Mouse (Mus musculus) cerebellum, adult 9-10 months (tissue): ENCODE results near the gene Ginm1.
A peak's percentile ranks its signal among the peaks of the same experiment; 100 is the strongest.
"Not testable (repeated sequence)": the region's sequence is repeated elsewhere in the genome, so short reads cannot be mapped to it uniquely, and the experiment has no call there.

Experiments
- DNase-seq: peaks from one replicate; pipeline ENCODE4 v3.0.0; 2022

Gene Ginm1

DNA sequence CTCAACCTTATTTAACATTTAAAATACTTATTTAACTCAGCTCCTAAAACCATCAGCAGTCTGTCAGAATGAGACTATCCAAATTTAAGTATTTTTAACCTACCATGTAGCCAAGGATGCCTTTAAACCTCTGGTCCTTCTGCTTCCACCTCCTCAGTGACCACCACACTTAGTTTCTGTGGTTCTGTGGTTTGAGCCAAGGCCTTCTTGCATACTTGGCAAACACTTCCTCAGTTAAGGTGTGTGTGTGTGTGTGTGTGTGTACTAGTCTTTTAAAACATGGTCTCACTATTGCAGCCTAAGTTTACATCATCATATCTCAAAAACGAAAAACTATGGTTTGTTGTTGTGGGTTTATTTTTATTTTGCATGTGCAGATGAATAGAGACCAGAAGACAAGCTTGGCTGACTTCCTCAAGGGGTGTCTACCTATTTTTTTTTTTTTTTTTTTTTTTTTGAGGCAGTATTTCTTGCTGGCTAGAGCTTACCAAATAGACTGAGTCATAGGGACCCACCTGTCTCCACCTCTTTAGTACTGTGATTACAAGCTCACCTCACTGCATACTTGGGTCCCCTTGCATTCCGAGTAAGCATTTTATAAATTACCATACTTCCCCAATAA, 10.0 kb upstream of the Ginm1 start:
- no peak for DNase-seq

GRCm38 (mm10) chr10:7801258-7801657, 8.6 kb upstream of the Ginm1 start:
- no peak for DNase-seq

- DNase-seq, result no peak
Measured at GRCm38 (mm10) chr10:7792254-7792750, 322 bp downstream of the Ginm1 start.

DNA sequence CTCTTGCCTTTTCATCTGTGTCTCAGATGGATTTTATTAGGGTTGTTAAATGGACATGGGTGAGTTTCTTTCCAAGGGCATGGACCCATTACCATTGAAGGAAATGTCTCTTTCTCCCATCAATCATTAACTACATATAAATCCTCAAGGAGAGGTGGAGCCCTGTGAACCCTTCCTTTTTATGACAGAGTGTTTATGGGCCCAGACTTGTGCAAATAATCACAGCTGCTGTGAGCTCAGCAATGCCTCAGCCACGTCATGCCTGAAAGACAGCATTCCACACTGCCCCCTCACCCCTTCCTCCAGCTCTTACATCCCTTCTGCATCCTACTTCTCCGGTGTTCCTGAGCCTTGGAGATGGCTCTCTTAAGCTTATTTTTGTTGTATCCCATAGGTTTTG, 5.3 kb downstream of the Ginm1 start:
- DNase-seq, result no peak

- no peak for DNase-seq
Measured at GRCm38 (mm10) chr10:7781214-7781613, 11.4 kb downstream of the Ginm1 start.

GRCm38 (mm10) chr10:7780238-7781176, 12.1 kb downstream of the Ginm1 start:
- DNase-seq, result peak; percentile 85

GRCm38 (mm10) chr10:7779751-7780237, 12.8 kb downstream of the Ginm1 start:
- no peak for DNase-seq

DNA sequence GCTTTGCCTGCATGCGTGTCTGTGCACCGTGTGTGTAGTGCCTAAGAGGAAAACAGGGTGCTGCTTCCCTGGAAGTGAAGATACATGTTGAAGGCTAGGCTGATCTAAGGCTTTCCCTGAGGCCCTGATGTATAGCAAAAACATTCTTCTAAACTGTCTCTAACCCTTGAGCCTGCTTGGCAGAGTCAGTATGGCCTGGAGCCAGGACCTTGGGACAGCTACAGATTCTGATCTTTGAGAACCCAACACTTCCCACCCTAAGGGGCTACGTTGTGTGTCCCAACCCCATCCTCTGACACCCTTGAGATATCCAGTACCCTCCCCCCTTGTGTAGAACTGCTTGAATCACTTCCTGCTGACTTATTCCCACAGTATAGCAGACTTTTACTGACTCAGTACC, 14.3 kb downstream of the Ginm1 start:
- no peak for DNase-seq

DNA sequence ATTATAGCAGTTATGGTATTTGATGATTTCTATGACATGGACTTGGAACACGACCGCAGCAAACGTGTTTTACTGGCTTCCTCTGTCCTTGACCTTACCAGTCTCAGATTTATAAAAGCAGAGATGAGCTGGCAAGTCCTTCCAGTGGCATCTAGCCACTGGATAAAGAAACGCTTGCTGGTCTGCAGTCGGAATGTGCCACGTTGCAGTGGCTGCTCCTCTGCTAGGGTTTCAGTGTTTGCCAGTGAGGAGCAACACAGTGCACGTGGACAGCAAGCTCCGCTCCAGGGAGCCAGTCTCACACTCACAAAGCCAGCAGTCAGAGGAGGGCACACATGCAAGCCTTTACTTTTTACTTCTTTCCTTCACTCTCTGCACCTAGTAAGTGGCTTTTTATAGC, 17.2 kb downstream of the Ginm1 start:
- no peak for DNase-seq

GRCm38 (mm10) chr10:7772769-7773168, 19.9 kb downstream of the Ginm1 start:
- no peak for DNase-seq

DNA sequence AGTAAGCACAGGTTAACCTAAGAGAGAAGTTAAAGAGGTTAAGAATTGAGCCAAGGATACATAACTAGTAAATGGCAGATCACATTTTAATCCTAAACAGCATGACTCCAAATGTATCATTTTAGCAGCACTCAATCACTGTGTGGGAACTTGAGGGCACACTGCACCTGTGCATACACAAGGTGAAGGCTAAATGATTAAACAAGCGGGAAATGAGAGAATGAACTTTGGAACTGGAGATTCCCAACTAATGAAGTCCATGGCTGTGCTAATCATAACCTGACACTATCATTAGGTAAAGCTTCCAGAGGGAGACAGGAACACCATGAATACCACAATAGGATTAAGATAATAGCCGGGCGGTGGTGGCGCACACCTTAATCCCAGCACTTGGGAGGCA, 20.3 kb downstream of the Ginm1 start:
- DNase-seq, result no peak

GRCm38 (mm10) chr10:7757544-7757943, 35.1 kb downstream of the Ginm1 start:
- no peak for DNase-seq

DNA sequence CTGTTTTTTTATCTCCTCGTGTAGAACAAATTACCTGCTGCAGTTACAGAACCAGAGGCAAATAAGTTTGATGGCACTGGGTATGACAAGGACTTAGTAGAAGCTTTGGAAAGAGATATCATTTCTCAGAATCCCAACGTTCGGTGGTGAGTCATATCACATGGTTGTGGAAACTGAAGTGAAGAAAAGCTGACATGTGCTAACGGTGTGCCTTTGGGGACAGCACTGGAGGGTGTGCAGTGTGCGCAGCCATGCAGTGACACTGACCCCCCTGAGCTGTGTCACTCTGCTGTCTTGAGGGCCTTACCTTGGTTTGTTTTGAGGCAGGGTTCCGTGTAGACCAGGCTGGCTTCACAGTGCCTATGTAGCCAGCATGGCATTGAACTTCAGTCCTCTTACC, 43.9 kb downstream of the Ginm1 start:
- DNase-seq, result no peak

DNA sequence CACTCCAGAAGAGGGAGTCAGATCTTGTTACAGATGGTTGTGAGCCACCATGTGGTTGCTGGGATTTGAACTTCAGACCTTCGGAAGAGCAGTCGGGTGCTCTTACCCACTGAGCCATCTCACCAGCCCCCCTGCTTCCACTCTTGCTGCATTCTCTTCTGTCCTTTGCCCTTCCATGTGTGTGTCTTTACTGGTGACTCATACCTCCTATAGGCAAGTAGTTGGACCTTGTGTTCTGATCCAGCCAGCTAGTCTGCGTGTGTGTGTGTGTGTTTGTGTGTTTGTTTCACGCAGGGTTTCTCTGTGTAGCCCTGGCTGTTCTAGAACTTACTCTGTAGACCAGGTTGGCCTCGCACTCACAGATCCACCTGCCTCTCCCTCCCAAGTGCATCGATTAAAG, 47.1 kb downstream of the Ginm1 start:
- not testable (repeated sequence) for DNase-seq

- DNase-seq, result no peak
Measured at GRCm38 (mm10) chr10:7737914-7738313, 54.7 kb downstream of the Ginm1 start.

- DNase-seq, result no peak
Measured at GRCm38 (mm10) chr10:7737122-7737521, 55.5 kb downstream of the Ginm1 start.

- DNase-seq, result no peak
Measured at GRCm38 (mm10) chr10:7731582-7731981, 61.0 kb downstream of the Ginm1 start.

- no peak for DNase-seq
Measured at GRCm38 (mm10) chr10:7727011-7727410, 65.6 kb downstream of the Ginm1 start.

- no peak for DNase-seq
Measured at GRCm38 (mm10) chr10:7726501-7726812, 66.2 kb downstream of the Ginm1 start.

DNA sequence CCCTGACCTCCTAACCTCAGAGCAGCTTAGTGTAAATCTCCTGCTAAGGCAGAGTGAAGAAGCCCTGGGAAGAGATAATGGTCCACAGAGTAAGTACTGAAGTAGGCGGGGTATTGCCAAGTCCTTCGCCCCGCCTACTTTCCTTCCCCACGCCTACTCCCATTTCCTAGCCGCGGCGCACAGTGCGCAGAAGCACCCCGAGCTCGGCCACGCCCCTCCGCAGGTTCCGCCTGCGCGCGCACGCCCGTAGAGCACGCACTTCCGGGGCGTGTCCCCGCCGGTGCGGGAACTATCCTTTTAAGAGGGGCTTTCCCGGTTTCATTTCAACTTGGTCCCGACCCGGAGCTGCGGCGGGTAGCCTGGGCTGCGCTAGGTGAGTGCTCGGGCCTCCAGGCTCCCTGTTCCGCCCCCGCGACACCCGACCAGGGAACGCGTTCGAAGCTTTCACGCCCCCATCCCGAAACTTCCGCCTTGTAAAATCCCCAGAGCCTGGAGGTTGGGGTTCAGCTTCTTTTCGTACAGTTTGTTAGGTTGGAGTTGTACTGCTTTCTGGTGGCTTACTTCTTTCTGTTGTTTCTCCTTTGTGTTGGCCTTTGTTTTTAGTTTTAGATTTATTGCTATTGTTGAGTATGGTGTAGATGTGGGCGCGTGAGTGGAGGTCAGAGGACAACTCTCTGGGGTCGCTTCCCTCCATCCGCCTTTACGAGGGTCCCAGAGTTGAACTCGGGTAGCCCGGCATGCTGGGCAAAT, 66.7 kb downstream of the Ginm1 start, which contains the start of gene Katna1:
Gene Katna1, plus strand, starts transcription at position 250 of the 750 bp plus-strand sequence.
- DNase-seq, result peak; percentile 87
